Mouse (Mus musculus) CD4-positive, CD25-positive, alpha-beta regulatory T cell, adult 2 months (primary cell): ENCODE measurements at regions not wholly inside any gene's neighbourhood (a gene's known extent, or its start where the extent isn't known, plus 50 kb on each side); places are given as distances from the start of the nearest gene placed in this dataset.
A peak's percentile ranks its signal among the peaks of the same experiment; 100 is the strongest.

Experiments
- DNase-seq: peaks from one replicate; pipeline ENCODE4 v3.0.0-alpha.2; 2012; ENCODE audit warnings: low read depth, low spot score

DNA sequence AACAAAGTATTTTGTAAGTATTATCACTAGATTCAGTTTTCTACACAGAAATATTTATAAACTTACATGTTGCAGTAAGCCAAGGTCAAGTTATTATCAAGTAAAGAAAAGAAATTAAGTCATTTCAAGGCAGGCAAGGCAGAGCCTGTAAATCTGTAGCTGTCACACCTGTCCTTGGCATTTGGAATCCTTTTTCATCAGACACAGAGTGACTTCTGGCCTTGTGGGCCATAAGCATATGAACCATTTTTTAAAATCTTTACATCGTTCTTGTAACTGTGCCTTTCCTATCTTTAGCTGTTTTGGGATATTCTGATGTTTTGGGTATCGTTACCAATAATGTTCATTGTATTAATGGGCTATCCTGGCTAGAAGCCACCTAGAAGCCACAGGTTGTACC lies 76.7 kb upstream of the Frmd4a start:
- DNase-seq = no peak

DNA sequence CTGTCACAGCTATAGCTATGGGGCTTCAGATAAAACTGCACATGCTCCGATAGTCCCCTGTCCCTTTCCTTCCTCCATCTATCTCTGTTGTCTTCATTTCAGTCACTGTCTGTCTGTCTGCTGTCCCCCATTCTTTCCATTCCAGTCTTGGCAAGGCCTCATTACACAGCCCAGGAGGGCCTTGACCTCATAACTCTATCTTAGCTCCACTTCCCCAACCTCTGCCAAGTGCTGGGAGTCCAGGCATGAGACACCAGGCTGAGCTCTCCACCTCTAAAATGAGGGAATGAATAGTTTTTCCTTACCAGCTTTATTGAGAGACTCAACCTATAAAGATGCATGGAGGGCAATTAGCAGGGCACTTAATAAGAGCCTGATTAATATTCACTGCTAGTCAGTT lies 76.0 kb upstream of the Frmd4a start:
- no peak for DNase-seq

- no peak for DNase-seq
These were observed 70.1 kb upstream of the Frmd4a start for GRCm38 (mm10) chr2:3947432-3947831.

- no peak for DNase-seq
These were observed 69.2 kb upstream of the Frmd4a start for GRCm38 (mm10) chr2:3948331-3948730.

- DNase-seq = no peak
These were observed 60.0 kb upstream of the Frmd4a start for GRCm38 (mm10) chr2:3957491-3957890.

DNA sequence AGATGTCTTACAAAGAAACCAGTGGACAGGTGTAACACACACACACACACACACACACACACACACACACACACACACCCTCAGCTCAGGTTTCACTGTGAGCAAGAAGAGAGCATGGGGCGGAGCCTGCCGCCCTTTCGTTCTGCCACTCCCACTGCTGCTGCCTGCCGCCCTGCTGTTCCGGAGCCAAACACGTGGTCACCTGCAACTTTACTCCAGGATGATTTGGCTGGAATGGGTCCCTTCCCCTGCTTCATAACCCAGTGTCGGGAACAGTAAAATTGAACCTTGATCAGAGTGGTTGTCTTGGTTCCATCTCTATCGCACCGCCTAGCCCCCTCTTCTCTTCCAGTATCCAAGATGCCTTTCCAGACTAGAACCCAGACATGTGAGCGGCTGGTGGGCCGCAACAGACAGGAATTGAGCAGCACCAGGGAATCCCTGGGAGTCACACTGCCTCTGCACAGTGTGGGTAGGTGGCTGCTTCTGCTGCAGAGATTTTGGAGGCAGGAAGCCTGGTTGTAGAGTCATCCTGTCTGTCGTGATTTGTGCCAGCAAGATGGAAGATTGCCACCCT lies 59.4 kb upstream of the Frmd4a start:
- no peak for DNase-seq

DNA sequence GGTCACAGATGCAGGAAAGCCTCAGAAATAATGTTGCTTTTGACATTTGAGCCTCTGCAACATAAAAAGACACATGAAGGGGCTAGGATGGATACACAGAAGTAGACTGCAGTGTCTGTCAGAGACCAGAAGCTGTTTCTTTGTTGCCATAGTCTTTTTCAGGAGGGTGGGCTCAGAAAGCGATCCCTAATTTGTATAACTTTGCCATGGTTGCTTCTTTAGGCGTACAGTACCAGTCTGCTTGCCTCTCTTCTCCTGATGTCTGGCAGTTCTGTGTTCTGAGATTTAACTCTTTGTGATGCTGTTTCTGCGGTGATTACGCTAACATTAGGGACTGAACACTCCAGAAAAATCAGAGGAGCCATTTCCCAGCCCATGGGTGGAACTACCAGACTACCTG lies 58.8 kb upstream of the Frmd4a start:
- no peak for DNase-seq

DNA sequence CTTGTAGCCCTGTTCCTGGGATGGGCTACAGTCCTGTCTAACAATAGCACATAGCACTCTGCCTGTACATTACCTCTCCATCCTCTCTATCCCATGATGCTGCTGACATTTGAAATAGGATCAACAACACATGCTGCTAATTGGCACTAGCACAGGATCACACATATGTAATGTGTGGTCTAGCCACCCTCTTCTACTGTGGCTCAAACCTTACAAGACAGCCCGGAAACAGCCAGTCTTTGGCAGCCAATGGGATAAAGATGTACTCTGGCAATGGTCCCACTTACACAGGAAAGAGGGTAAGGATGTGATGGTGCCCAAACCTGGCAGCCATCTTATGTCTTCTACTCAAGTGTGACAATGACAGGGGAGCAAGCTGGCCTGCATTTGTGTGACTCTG lies 58.3 kb upstream of the Frmd4a start:
- no peak for DNase-seq

GRCm38 (mm10) chr2:3960213-3960612 lies 57.3 kb upstream of the Frmd4a start:
- DNase-seq = no peak

DNA sequence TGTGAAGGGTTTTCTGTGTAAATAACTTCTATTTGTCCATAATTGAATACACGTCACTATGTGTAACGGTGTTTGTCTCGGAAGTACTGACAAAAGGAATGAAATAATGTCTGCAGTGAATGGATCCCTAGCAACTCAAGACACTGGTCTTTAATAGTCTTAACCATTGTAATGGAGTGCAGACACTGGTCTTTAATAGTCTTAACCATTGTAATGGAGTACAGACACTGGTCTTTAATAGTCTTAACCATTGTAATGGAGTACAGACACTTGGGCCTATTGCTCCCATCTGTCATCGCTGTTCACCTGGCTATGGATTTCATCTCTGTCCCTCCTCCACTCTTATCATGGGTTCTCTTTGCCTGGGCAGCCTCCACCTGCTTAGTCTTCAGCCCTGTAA lies 53.2 kb upstream of the Frmd4a start:
- peak; percentile 59 for DNase-seq
